Mouse (Mus musculus) cerebellum, adult 2 months (tissue): ENCODE results near the gene Ogfod2.

Experiments used
- CTCF ChIP-seq: fragments of 200-500 bp; IDR thresholded peaks from 2 replicates; pipeline ENCODE4 v1.5.1; 2011; ENCODE audit warnings: low read depth, mild to moderate bottlenecking, control low read depth, low read length, moderate library complexity, borderline replicate concordance; ENCODE audit not compliant: insufficient read depth
- POLR2A ChIP-seq: fragments of 200-500 bp; IDR thresholded peaks from 2 replicates; pipeline ENCODE4 v1.6.1; 2011; ENCODE audit warnings: low read length, control low read depth, borderline replicate concordance; ENCODE audit not compliant: insufficient read depth

- no peak for TF ChIP-seq POLR2A
- no peak for TF ChIP-seq CTCF
Observed at GRCm38 (mm10) chr5:124095077-124095581, 17.0 kb upstream of the Ogfod2 start.
